Mouse (Mus musculus) right cerebral cortex, postnatal 10 days (tissue): ENCODE measurements around the gene 1810049J17Rik.
A peak's percentile ranks its signal among the peaks of the same experiment; 100 is the strongest.

Source experiments
- DNase-seq, 2 experiments: peaks; one replicate each; pipeline ENCODE4 v3.0.0; 2021; ENCODE audit warnings: low spot score in 2 of 2

Gene 1810049J17Rik

GRCm38 (mm10) chr15:12308539-12308938 is 13.2 kb downstream of the 1810049J17Rik start:
- no peak for DNase-seq

- DNase-seq, result no peak
Observed at GRCm38 (mm10) chr15:12307114-12307513, 14.6 kb downstream of the 1810049J17Rik start.

- peak; percentile 53 to 69 for DNase-seq
Observed at GRCm38 (mm10) chr15:12306188-12307071, 15.3 kb downstream of the 1810049J17Rik start.

GRCm38 (mm10) chr15:12301771-12302170 is 19.9 kb downstream of the 1810049J17Rik start:
- DNase-seq, result no peak

GRCm38 (mm10) chr15:12298231-12298737 is 23.4 kb downstream of the 1810049J17Rik start:
- no peak for DNase-seq

GRCm38 (mm10) chr15:12296228-12296627 is 25.5 kb downstream of the 1810049J17Rik start:
- no peak for DNase-seq

- no peak for DNase-seq
Observed at GRCm38 (mm10) chr15:12291757-12292156, 29.9 kb downstream of the 1810049J17Rik start.

- no peak for DNase-seq
Observed at GRCm38 (mm10) chr15:12290330-12290729, 31.4 kb downstream of the 1810049J17Rik start.

GRCm38 (mm10) chr15:12285535-12285809 is 36.2 kb downstream of the 1810049J17Rik start:
- no peak for DNase-seq

- peak; percentile 61 to 69 for DNase-seq
Observed at GRCm38 (mm10) chr15:12284794-12285534, 36.7 kb downstream of the 1810049J17Rik start.

- no peak for DNase-seq
Observed at GRCm38 (mm10) chr15:12279816-12280215, 41.9 kb downstream of the 1810049J17Rik start.

GRCm38 (mm10) chr15:12275091-12275623 is 46.5 kb downstream of the 1810049J17Rik start:
- no peak for DNase-seq

GRCm38 (mm10) chr15:12274053-12274769 is 47.5 kb downstream of the 1810049J17Rik start:
- no peak for DNase-seq

- no peak for DNase-seq
Observed at GRCm38 (mm10) chr15:12273325-12274052, 48.2 kb downstream of the 1810049J17Rik start.
